Mouse (Mus musculus) intestine, embryonic 16.5 days (tissue): ENCODE results near the gene 4930407I10Rik. TPM values are rescaled to one million over a fixed set of nuclear protein-coding genes. Genes with fewer than 3 reads are reported as not detected.

Experiments
- ATAC-seq: fragments of 200-750 bp; cut with Nextera tagmentation; 2 replicates; pipeline ENCODE4 v1.8.0; 2017; ENCODE audit warnings: moderate TSS enrichment, moderate library complexity
- H3K27ac ChIP-seq: fragments of 300-500 bp; sonication (generic); 2 replicates; pipeline ENCODE4 v1.5.1; 2014; ENCODE audit warnings: mild to moderate bottlenecking, low read length
- H3K27me3 ChIP-seq: fragments of 300-500 bp; sonication (generic); replicated peaks from 2 replicates; pipeline ENCODE4 v1.6.1; 2014; ENCODE audit warnings: low read length, control low read depth, mixed read lengths; ENCODE audit not compliant: control insufficient read depth, insufficient read depth
- H3K36me3 ChIP-seq: fragments of 300-500 bp; sonication (generic); 2 replicates; pipeline ENCODE4 v1.6.1; 2014; ENCODE audit warnings: low read length, control low read depth; ENCODE audit not compliant: control insufficient read depth, insufficient read depth
- H3K4me1 ChIP-seq: fragments of 300-500 bp; sonication (generic); 2 replicates; pipeline ENCODE4 v1.6.1; 2014; ENCODE audit warnings: low read length, control low read depth, mixed read lengths; ENCODE audit not compliant: control insufficient read depth, insufficient read depth
- H3K4me2 ChIP-seq: fragments of 300-500 bp; sonication (generic); 2 replicates; pipeline ENCODE4 v1.6.1; 2014; ENCODE audit warnings: low read depth, low read length, control low read depth
- H3K4me3 ChIP-seq: fragments of 300-500 bp; sonication (generic); 2 replicates; pipeline ENCODE4 v1.5.1; 2014; ENCODE audit warnings: mild to moderate bottlenecking, low read length
- H3K9ac ChIP-seq: fragments of 300-500 bp; sonication (generic); 2 replicates; pipeline ENCODE4 v1.6.1; 2014; ENCODE audit warnings: low read depth, low read length
- H3K9me3 ChIP-seq: fragments of 300-500 bp; sonication (generic); 2 replicates; pipeline ENCODE4 v1.6.1; 2016; ENCODE audit warnings: low read length, control low read depth; ENCODE audit not compliant: control insufficient read depth
- WGBS: fragments of 180-500 bp; shearing (Covaris S2); extraction: QIAGEN DNeasy Blood & Tissue Kit; methylation state at CpG from one replicate; pipeline ENCODE4 v1.1.7; 2014; 5-methylcytosine and 5-hydroxymethylcytosine counted together
- polyA plus RNA-seq: library from polyadenylated mRNA; unstranded; fragments of >200 nt; fragmentation: Nextera tagmentation; extraction: Ambion mirVana; gene quantifications from 2 replicates; pipeline ENCODE4 v1.2.1, GENCODE M21; 2015

The 4930407I10Rik gene
- polyA plus RNA-seq, 1 experiment from 2014 or later, result not detected

DNA sequence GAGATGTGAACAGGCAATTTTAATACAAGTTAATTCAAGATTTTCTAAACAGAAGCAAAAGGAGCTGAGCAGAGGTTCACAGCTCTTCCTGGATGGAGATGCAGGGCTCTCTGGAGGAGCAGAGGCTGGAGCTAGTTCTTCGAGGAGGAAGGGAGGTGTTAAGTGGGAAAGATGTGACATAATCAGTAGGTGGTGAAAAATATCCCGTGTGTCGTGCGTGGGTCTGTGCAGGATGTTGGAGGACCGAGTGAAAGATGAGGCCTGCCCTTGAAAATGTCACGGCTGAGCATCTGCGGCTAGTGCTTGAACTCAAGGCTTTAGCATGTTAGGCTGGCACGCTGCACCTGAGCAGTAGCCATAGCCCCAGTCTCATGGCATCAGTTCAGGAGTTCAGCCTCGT lies 26.7 kb downstream of the 4930407I10Rik start:
- Histone ChIP-seq H3K4me1 (no peaks in the 10 kb centered on the region), H3K27ac (no peak overlapping the region), H3K9me3 (no peaks in the 10 kb centered on the region), H3K36me3 (no peaks in the 10 kb centered on the region), H3K4me3 (no peak overlapping the region), H3K27me3 (peaks cover 22% of the 10 kb centered on the region), H3K9ac (no peak overlapping the region), H3K4me2 (no peak overlapping the region)
- no peak for ATAC-seq
- WGBS, result 81% methylated on average over 9 of the region's 9 CpGs

DNA sequence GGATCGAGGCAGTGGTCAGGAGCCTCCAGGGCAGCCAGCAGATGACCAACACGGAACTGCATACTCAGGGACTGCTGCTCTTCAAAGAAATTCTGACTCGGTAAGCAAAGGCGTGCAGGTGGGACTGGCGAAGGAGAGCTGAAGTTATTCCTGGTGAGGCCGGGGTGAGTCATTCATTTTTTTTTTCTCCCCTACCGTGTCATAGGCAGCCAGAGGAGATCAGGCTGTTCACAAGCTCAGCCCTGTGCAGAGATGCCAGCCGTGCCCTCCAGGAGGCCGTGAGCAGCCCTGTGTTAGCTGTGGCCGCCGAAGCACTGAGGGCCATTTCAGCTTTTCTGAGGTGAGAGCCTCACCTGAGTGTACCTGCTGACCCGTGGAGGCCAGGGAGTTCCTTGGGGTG lies 27.2 kb downstream of the 4930407I10Rik start:
- Histone ChIP-seq H3K4me3 (no peak overlapping the region), H3K9ac (no peak overlapping the region), H3K4me1 (no peaks in the 10 kb centered on the region)

DNA sequence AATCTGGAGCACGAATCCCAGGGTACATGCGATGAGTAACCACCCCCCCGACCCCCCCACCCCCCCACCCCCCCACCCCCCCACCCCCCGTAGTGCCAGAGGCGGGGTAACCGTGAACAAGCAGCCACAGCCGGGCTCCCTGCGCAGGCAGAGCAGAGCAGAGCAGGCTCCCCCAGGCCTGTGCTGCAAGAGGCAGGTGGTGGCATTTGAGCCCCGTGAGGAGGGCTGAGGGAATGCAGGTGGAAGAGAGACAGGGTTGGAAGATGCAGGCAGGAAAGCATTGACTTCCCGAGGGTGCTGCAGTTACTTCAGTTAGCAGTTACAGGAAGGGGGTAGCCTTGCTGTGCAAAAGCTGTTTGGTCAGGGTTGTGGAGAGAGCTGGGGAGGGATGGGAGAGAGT lies 28.3 kb downstream of the 4930407I10Rik start:
- Histone ChIP-seq H3K27ac (no peak overlapping the region), H3K9ac (no peak overlapping the region), H3K4me2 (no peak overlapping the region), H3K36me3 (no peaks in the 10 kb centered on the region), H3K4me3 (no peak overlapping the region), H3K27me3 (peaks cover 18% of the 10 kb centered on the region), H3K4me1 (no peaks in the 10 kb centered on the region), H3K9me3 (no peaks in the 10 kb centered on the region)
- ATAC-seq, result no peak
- WGBS, result 12% methylated on average over 10 of the region's 10 CpGs

More for the DNA sequence above, 27.2 kb downstream of the 4930407I10Rik start:
- no peaks in the 10 kb centered on the region for H3K9me3 ChIP-seq
- no peak overlapping the region for H3K4me2 ChIP-seq
- WGBS, result 68% methylated on average over 12 of the region's 12 CpGs
- H3K27ac ChIP-seq, result no peak overlapping the region
- ATAC-seq, result no peak
- H3K27me3 ChIP-seq, result peaks cover 22% of the 10 kb centered on the region
- H3K36me3 ChIP-seq, result no peaks in the 10 kb centered on the region

DNA sequence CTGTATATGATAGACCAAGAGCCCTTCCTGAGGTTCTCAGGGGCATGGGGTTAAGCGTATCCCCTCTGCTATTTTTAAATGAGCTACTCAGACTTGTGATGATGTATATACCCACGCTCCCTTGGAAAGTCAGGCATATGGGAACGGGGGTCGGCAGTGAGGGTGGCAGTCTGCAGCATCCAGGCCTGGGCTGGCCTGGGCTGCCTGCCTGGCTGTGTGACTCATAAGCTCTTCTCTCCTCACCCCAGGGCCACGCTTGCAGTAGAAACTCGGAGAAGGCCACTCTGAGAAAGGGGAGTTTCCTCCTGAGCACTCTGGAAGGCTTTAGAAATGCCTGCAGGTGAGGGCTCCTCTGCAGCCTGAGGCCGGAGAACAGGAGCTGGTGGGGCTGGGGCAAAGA lies 32.1 kb downstream of the 4930407I10Rik start:
- no peak overlapping the region for H3K4me3 ChIP-seq
- no peaks in the 10 kb centered on the region for H3K4me1 ChIP-seq
- H3K9ac ChIP-seq, result no peak overlapping the region
- H3K9me3 ChIP-seq, result no peaks in the 10 kb centered on the region
- H3K27ac ChIP-seq, result no peak overlapping the region
- WGBS, result 82% methylated on average over 7 of the region's 7 CpGs
- ATAC-seq, result no peak
- no peak overlapping the region for H3K4me2 ChIP-seq
- no peaks in the 10 kb centered on the region for H3K36me3 ChIP-seq
- H3K27me3 ChIP-seq, result peaks cover 12% of the 10 kb centered on the region; the same call in 1 of the 2 replicates

DNA sequence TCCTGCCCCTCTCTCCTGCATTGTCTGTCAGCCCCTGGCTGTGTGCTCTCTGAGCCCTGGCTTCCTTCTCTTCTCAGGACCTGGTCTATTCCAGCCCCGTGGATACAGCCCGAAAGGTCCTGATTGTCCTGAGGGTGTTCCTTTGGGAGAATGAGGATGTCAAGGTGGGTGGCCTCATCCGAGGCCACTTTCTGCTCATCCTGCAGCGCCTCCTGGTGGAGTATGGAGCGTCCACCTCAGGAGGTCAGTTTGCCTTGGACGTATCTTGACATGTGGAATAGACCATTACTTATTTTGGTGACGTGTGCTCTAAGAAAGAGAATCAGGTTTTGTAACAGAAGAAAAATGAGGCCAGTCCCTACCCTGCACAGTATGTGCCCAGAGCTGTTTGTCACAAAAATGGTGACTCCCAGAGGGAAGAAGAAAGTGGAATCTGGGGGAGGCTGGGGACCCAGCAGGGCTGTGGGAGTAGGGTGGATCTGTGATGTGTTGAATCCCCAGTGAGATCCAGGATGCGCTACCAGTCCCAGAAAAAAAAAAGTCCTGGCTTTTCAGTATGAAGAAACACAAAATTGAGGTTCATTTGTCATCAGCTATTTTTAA lies 48.1 kb downstream of the 4930407I10Rik start:
- H3K4me2 ChIP-seq, result no peak overlapping the region
- 22% methylated on average over 8 of the region's 8 CpGs for WGBS
- no peak overlapping the region for H3K9ac ChIP-seq
- no peaks in the 10 kb centered on the region for H3K4me1 ChIP-seq
- H3K27me3 ChIP-seq, result peaks cover 30% of the 10 kb centered on the region
- no peaks in the 10 kb centered on the region for H3K36me3 ChIP-seq
- no peak overlapping the region for H3K27ac ChIP-seq
- H3K9me3 ChIP-seq, result no peaks in the 10 kb centered on the region
- ATAC-seq, result no peak
- H3K4me3 ChIP-seq, result no peak overlapping the region

Other genes with a start within 250 kb of the 4930407I10Rik start
- gene Tob2, start 200.4 kb upstream of the 4930407I10Rik start, polyA plus RNA-seq, result 25.3 and 28.6 TPM in 2 replicates
- 119 and 122 TPM in 2 replicates for gene Phf5a, start 187.2 kb upstream of the 4930407I10Rik start, polyA plus RNA-seq
- gene Aco2, start 186.8 kb upstream of the 4930407I10Rik start, polyA plus RNA-seq, result 288 and 307 TPM in 2 replicates
- gene Polr3h, start 132.9 kb upstream of the 4930407I10Rik start, polyA plus RNA-seq, result 83.9 and 85.0 TPM in 2 replicates
- 11.2 and 12.4 TPM in 2 replicates for gene Csdc2, start 122.4 kb upstream of the 4930407I10Rik start, polyA plus RNA-seq
- 21.5 and 22.1 TPM in 2 replicates for gene Pmm1, start 98.2 kb upstream of the 4930407I10Rik start, polyA plus RNA-seq
- gene 1700029P11Rik, start 78.6 kb upstream of the 4930407I10Rik start, polyA plus RNA-seq, result not detected in 2 replicates
- 72.1 and 78.4 TPM in 2 replicates for gene Xrcc6, start 71.3 kb upstream of the 4930407I10Rik start, polyA plus RNA-seq
- gene Desi1, start 25.3 kb upstream of the 4930407I10Rik start, polyA plus RNA-seq, result 17.1 and 19.6 TPM in 2 replicates
- 215 and 246 TPM in 2 replicates for gene Snu13, start 11.6 kb upstream of the 4930407I10Rik start, polyA plus RNA-seq
- not detected in 2 replicates for gene Mei1, start 10.8 kb downstream of the 4930407I10Rik start, polyA plus RNA-seq
- gene Ccdc134, start 68.8 kb downstream of the 4930407I10Rik start, polyA plus RNA-seq, result 9.8 and 11.6 TPM in 2 replicates
- gene Srebf2, start 88.0 kb downstream of the 4930407I10Rik start, polyA plus RNA-seq, result 138 and 141 TPM in 2 replicates
- 0.06 and 0.09 TPM in 2 replicates for gene Shisa8, start 153.7 kb downstream of the 4930407I10Rik start, polyA plus RNA-seq
- 0.09 and 0.11 TPM in 2 replicates for gene Tnfrsf13c, start 165.2 kb downstream of the 4930407I10Rik start, polyA plus RNA-seq
- 36.3 and 43.6 TPM in 2 replicates for gene Cenpm, start 185.6 kb downstream of the 4930407I10Rik start, polyA plus RNA-seq
- not detected in 2 replicates for gene 1500009C09Rik, start 193.2 kb downstream of the 4930407I10Rik start, polyA plus RNA-seq
- 4.2 and 4.4 TPM in 2 replicates for gene Sept3, start 215.7 kb downstream of the 4930407I10Rik start, polyA plus RNA-seq
- gene Wbp2nl, start 239.8 kb downstream of the 4930407I10Rik start, polyA plus RNA-seq, result 0.15 and 0.16 TPM in 2 replicates